Comparison of ENCODE assay signal across 8 mouse cellular contexts in the genomic region with DNA sequence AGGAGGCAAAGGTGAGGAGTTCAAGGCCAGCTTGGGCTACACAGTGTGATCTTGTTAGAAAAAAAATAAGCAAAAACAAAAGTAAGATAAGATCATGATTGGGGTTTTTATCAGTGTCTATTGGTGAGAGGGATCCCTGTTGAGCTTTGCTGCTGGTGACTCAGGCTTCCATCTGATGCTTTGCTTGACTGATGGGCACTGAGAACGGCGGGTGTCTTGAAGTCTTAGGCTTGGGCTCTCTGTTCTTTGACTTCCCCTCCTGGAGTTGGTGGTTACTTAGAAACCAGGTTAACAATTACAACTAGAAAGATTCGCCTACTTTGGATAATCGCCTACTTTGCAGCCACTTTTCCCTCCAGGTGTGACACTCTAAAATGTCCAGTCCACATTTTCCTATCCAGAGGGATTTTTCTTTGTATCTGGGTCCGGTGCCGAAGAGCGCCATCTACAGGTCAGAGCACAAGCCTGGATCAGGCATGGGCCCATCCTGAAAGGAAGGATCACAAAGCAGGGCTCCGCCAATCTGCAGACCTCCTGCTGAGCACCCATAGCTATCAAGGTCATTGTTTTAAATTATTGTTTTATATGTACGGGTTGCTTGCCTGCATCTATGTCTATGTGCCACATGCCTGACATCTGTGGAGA. TPM values are rescaled to one million over a fixed set of nuclear protein-coding genes. Genes with fewer than 3 reads are reported as not detected.
DNase-seq lines count a peak whose midpoint lies in the region; ATAC-seq lines count a peak whose summit lies in the region.

No protein-coding gene starts in this region.

- H3K9me3 ChIP-seq in midbrain, embryonic 11.5 days (ENCODE audit: control insufficient read depth, low read length), result no peaks in the 10 kb centered on the region
- H3K9me3 ChIP-seq in midbrain, embryonic 13.5 days, result no peaks in the 10 kb centered on the region
- no peaks in the 10 kb centered on the region for H3K9me3 ChIP-seq in embryonic facial prominence, embryonic 10.5 days
- no peaks in the 10 kb centered on the region; the same call in 1 of the 2 replicates for H3K9me3 ChIP-seq in neural tube, embryonic 11.5 days (ENCODE audit: control insufficient read depth, low read length)

- H3K9ac ChIP-seq in midbrain, embryonic 11.5 days (ENCODE audit: low read length), result no peak overlapping the region
- no peak overlapping the region for H3K9ac ChIP-seq in midbrain, embryonic 13.5 days (replicated peaks)
- H3K9ac ChIP-seq in neural tube, embryonic 11.5 days (ENCODE audit: low read length), result no peak overlapping the region

- no peak overlapping the region for H3K4me2 ChIP-seq in midbrain, embryonic 11.5 days
- H3K4me2 ChIP-seq in midbrain, embryonic 13.5 days (replicated peaks), result no peak overlapping the region
- H3K4me2 ChIP-seq in neural tube, embryonic 11.5 days (ENCODE audit: low read depth), result no peak overlapping the region

- no peak overlapping the region for H3K27ac ChIP-seq in midbrain, embryonic 11.5 days (ENCODE audit: low read depth, low read length)
- no peak overlapping the region for H3K27ac ChIP-seq in midbrain, embryonic 13.5 days
- no peak overlapping the region for H3K27ac ChIP-seq in embryonic facial prominence, embryonic 10.5 days (replicated peaks)
- H3K27ac ChIP-seq in neural tube, embryonic 11.5 days (ENCODE audit: low read depth, low read length), result no peak overlapping the region

- no peaks in the 10 kb centered on the region; the same call in 1 of the 2 replicates for H3K4me1 ChIP-seq in midbrain, embryonic 11.5 days (ENCODE audit: control insufficient read depth, insufficient read depth, low read length)
- peaks cover 10% of the 10 kb centered on the region for H3K4me1 ChIP-seq in midbrain, embryonic 13.5 days (replicated peaks)
- H3K4me1 ChIP-seq in embryonic facial prominence, embryonic 10.5 days, result peaks cover 28% of the 10 kb centered on the region
- peaks cover 13% of the 10 kb centered on the region for H3K4me1 ChIP-seq in neural tube, embryonic 11.5 days (ENCODE audit: control insufficient read depth, insufficient read depth, low read length)

- H3K4me3 ChIP-seq in midbrain, embryonic 11.5 days (ENCODE audit: low read depth, low read length), result no peak overlapping the region
- H3K4me3 ChIP-seq in midbrain, embryonic 13.5 days (replicated peaks), result no peak overlapping the region
- H3K4me3 ChIP-seq in embryonic facial prominence, embryonic 10.5 days, result no peak overlapping the region
- no peak overlapping the region for H3K4me3 ChIP-seq in neural tube, embryonic 11.5 days (ENCODE audit: low read depth, low read length)

- H3K36me3 ChIP-seq in midbrain, embryonic 11.5 days (ENCODE audit: control insufficient read depth, insufficient read depth, low read length), result no peaks in the 10 kb centered on the region
- H3K36me3 ChIP-seq in midbrain, embryonic 13.5 days, result no peaks in the 10 kb centered on the region
- no peaks in the 10 kb centered on the region for H3K36me3 ChIP-seq in embryonic facial prominence, embryonic 10.5 days (replicated peaks)
- H3K36me3 ChIP-seq in neural tube, embryonic 11.5 days (ENCODE audit: control insufficient read depth, insufficient read depth, low read length), result no peaks in the 10 kb centered on the region

- no peak for ATAC-seq in midbrain, embryonic 11.5 days (ENCODE audit: low FRiP score)
- no peak for ATAC-seq in midbrain, embryonic 13.5 days
- no peak for ATAC-seq in neural tube, embryonic 11.5 days (ENCODE audit: insufficient read depth, low FRiP score, low TSS enrichment)

- no peaks in the 10 kb centered on the region for H3K27me3 ChIP-seq in midbrain, embryonic 11.5 days (ENCODE audit: control insufficient read depth, insufficient read depth, low read length)
- H3K27me3 ChIP-seq in midbrain, embryonic 13.5 days, result no peaks in the 10 kb centered on the region
- no peaks in the 10 kb centered on the region for H3K27me3 ChIP-seq in embryonic facial prominence, embryonic 10.5 days (replicated peaks; ENCODE audit: low read depth, poor library complexity, severe bottlenecking)
- no peaks in the 10 kb centered on the region for H3K27me3 ChIP-seq in neural tube, embryonic 11.5 days (ENCODE audit: control insufficient read depth, insufficient read depth, low read length)

- WGBS in midbrain, embryonic 11.5 days, result 55% methylated on average over 9 of the region's 9 CpGs
- 62% methylated on average over 9 of the region's 9 CpGs for whole genome bisulfite sequencing in midbrain, embryonic 13.5 days
- WGBS in embryonic facial prominence, embryonic 10.5 days, result 55% methylated on average over 9 of the region's 9 CpGs
- 55% methylated on average over 9 of the region's 9 CpGs for WGBS in neural tube, embryonic 11.5 days

- peak; percentile 45 to 48 for DNase-seq in cerebellum, postnatal 10 days
- DNase-seq in cerebellum, postnatal 36 days, result no peak
- peak; percentile 79 for DNase-seq in midbrain, embryonic 11.5 days (ENCODE audit: low spot score, missing footprints)
- DNase-seq in embryonic facial prominence, embryonic 10.5 days (ENCODE audit: low spot score), result peak; percentile 44
- peak; percentile 21 for DNase-seq in neural tube, embryonic 11.5 days (ENCODE audit: low spot score)
- no peak for DNase-seq in urinary bladder, postnatal 36 days (ENCODE audit: low spot score in 2 of 2)
- DNase-seq in frontal cortex, postnatal 14 days (ENCODE audit: low spot score in 2 of 2), result no peak

RNA-seq across cellular contexts. Expression of a gene that starts 34.1 kb away (rescaled TPM):
- polyA plus RNA-seq in midbrain, embryonic 11.5 days (2014; fragmentation: Nextera tagmentation; extraction: Ambion mirVana), result 9.2 and 11.1 TPM in 2 replicates
- 22.3 and 29.1 TPM in 2 replicates for polyA plus RNA-seq in midbrain, embryonic 13.5 days (2015; fragmentation: Nextera tagmentation; extraction: Ambion mirVana)
- 2.3 and 2.6 TPM in 2 replicates for polyA plus RNA-seq in embryonic facial prominence, embryonic 10.5 days (2016; fragmentation: Nextera tagmentation; extraction: Ambion mirVana)
- 6.2 and 7.2 TPM in 2 replicates for polyA plus RNA-seq in neural tube, embryonic 11.5 days (2014; fragmentation: Nextera tagmentation; extraction: Ambion mirVana)

Comparison
In these comparisons a context has a peak if more than half of its experiments do, and no peak if none do; other contexts are left out.
1. DNase-seq: peak in cerebellum, postnatal 10 days (2 of 2), midbrain, embryonic 11.5 days (single experiment), embryonic facial prominence, embryonic 10.5 days (single experiment) and neural tube, embryonic 11.5 days (single experiment); none in cerebellum, postnatal 36 days (0 of 2), urinary bladder, postnatal 36 days (0 of 2) and frontal cortex, postnatal 14 days (0 of 2).